Mouse (Mus musculus) left cerebral cortex, postnatal 36 days (tissue): ENCODE results near the gene Arhgef28. TPM values are rescaled to one million over a fixed set of nuclear protein-coding genes. Genes with fewer than 3 reads are reported as not detected.
"Not testable (repeated sequence)": the region's sequence is repeated elsewhere in the genome, so short reads cannot be mapped to it uniquely, and the experiment has no call there.

ENCODE experiments used
- DNase-seq, 2 experiments: peaks; one replicate each; pipeline ENCODE4 v3.0.0; 2021 to 2022; ENCODE audit warnings: low spot score in 2 of 2, mixed read lengths in 1 of 2
- intact Hi-C: fragments of 180-260 bp; cut with DNase I; formaldehyde crosslinking; loops from one replicate; pipeline ENCODE4 v1.15.1; 2025
- total RNA-seq, 2 experiments: library from RNA; stranded (reverse); gene quantifications; 2 replicates each; pipeline ENCODE4 v1.2.3; 2021

Arhgef28 gene
- total RNA-seq, 2 experiments from 2014 or later = 33.0 to 40.7 TPM

DNA sequence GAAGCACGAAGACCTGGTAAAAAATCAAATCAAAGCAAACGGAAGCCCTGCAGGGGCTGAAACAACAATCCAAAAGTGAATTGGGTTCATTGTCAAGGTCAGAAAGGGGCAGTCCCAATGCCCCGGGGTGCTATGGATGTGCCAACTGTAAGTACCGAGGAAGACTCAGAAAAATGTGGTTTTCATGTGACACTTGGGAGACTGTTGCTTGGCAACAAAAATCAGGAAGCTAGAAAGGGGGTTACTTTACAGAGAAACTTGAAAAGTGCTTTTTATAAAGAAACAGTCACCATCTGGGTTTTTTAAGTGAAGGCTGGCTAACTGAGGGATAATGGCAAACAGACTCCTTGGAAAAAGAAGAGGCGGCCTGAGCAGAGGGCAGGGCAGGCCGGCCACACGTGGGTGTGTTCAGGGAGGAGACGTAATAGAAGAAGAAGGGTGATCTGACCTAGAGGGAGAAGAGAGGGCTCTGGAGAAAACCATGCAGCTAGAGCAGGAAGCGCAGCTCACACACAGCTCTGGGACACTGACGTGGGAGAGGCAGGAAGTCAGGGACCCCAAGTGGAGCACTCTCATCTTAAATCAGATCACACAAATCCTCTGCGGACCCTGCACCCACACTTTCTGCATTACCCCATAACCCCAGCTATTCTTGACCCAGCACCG is 70.2 kb downstream of the Arhgef28 start:
- intact Hi-C loops = no loop called here
- no peak for DNase-seq

DNA sequence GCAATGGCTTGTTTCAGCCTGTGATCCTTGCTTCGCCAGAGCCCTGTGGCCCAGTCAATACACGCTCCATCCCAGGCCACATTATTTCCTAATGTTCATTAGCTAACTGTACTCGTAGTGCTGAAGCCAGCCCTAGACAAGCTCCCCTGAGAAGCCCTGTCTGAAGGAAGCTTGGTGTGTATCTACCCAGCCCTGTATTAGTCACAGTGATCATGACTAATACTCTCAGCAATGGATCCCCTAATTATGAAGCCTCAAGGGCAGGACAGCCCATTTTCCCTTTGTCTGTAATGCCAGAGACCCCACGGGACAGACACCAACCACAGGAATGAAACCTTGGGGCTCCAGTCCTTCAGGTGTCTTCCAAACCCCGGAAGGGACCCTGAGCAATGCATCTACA is 73.3 kb downstream of the Arhgef28 start:
- DNase-seq = no peak
- intact Hi-C loops = no loop called here

DNA sequence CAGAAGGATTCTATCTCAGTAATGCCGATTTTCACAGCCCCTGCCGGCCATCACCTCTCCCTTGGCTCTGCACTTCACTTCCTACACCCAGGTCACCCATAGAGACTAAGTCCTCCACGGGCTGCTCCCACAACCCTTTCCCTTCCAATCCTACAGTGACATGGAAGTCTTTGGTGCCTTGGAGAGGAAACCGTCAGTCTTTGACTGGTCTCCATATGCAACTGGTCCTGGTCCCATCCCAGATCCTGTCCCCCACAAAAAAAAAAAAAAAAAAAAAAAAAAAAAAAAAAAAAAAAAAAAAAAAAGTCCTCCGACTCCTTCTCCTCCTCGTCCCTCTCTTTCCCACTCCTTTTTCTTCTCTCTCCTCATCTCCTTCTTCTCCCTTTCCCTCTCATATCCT is 74.0 kb downstream of the Arhgef28 start:
- intact Hi-C loops = no loop called here
- no peak for DNase-seq

DNA sequence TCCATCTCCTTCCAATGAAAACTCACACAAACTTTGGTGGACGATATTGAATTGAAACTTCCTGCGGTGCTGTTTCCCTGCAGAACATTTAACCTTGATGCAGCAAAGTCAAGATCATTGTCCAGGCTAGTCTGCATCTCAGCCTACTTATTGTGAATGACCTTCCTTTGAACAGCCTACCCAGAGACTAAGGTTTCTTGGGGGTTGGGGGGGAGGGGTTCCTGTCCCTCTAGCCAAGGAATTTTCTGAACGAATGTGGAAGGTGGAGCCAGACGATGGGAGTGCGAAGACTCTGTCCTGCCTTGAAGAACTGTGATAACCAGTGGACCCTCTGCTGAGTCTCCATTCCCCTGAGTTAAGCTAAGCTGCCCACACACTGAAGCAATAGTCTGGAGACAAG is 80.6 kb downstream of the Arhgef28 start:
- intact Hi-C loops = no loop called here
- DNase-seq = no peak

DNA sequence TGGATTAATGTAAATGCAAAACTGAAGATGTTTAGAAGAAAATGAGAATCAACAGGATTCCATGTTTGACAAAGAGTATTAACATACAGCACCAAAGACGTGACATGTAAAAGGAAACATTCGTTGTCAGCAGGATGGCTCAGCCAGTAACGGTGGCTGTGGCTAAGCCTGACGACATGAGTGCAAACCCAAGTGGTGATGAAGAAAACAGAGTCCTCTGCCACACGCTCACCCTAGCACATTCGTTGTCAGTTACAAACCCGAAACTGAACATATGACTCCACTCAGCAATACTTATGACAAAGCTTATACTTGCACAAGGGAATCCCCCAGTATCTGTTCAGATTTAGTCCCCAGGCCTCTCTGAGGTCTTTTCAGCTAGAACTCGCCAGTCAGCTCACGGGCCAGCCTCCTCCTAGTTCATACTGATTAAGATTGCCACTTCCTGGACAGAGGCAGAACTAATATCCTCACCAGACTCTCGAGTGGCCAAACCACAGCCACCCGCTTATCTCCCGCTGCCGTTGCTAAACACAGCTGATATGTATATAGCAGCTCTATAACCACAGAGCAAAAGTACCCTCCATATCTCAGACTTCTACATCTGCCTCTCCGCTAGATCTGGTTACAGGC is 82.0 kb downstream of the Arhgef28 start:
- no peak for DNase-seq
- intact Hi-C loops = no loop called here

DNA sequence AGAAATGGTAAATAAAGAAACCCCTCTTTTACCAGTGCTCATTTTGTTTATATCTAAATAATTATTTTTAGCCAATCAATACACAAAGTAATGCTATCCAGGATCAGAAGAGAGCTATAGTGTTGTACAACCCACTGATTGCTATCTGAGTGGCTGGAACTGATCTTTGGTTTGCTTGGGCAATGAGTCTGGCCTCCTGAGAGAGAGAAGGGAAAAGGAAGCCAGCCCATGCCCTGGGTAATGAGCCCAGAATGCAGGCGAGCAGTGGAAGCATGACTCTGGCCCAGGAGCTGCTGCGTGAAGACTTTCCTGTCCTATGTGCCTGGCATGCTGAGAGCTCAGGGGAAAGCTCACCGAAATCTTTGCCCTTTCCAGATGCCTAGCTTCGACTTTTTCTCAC is 83.5 kb downstream of the Arhgef28 start:
- DNase-seq = no peak
- intact Hi-C loops = no loop called here

DNA sequence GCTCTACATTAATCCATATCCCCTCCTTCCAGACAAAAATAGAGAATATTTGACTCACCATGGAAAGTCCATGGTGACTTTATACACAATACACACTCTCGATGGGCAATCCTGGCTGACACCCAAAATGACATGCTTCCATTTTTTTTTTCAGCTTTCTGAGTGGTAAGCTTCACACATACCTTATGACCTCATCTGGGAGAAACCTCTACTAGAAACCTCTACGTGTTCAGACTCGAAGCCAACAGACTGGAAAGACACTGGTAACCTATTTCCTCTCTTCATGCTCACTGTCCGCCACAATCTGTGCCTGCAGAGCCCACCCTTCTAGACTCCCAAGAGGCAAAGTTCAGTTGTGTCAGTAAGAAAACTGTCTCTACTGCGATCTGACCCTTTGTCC is 84.2 kb downstream of the Arhgef28 start:
- intact Hi-C loops = no loop called here
- DNase-seq = no peak

DNA sequence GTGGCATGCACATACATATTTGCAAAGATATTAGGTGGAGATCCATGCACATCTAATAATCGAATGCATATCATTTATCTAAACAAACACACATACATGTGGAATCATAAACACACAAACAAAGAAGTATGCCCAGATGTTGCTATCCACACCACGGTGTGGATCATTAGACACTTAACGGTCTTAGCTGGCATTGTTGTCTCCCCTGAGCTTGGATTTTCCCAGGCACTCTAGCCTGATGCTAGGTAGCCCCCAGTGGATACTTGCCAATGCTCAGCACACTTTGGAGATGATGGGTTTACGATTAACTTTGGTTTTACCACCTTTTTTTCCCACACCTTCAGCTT is 85.1 kb downstream of the Arhgef28 start:
- DNase-seq = no peak
- intact Hi-C loops = no loop called here

DNA sequence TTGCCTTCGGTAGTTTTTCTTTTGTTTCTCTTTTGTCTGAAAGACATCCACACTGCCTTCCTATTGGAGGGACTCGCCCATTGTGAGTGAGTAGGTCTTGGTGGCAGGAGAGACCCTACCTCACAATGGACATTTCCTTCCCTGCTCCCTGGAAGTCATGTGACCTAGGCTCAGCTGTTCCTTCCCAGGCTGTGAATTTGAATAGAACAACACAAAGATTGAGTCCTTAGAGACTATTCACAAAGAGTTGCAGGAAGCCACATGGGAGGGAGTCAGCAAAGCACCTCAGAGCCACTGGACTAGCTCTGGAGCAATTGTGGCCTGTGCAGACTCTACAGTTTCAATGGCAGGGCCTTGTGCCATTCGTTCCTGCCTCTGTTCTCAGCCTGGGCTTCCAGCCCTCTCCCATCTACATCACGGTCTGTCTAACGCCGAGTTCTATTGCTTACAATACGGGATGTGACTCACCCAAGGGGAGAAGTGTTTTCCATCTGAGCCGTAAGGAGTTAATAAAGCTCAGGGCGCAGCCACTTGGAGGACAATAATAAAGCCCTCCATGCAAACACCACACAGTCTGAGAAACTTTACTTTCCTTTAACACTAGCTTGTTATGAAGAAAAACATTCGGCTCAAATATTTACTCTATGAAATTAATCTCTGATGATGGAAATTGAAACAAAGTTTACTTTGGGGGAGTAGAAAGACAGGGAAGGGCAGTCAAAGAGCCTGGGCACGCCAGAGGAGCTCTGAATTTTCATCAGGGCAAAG is 85.7 kb downstream of the Arhgef28 start:
- DNase-seq = no peak
- intact Hi-C loops = no loop called here

DNA sequence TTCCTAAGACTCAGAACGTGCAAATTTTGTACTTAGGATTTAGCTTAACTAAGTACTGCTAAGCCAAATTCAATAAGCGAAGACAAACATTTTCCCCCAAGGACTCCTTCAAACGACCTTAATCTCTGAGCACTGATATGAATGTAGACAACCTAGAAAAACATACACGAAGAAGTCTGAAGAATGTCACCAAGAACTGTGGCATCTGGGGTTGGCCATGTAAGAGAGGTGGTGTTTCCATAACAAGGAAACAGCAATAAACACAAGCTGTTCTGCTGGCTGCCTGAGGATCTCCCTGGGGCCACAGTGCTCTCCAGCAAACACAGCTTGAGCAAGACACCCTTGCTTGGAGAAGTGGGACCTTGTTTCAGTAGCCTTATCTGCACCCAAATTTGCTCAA is 87.9 kb downstream of the Arhgef28 start:
- no peak for DNase-seq
- intact Hi-C loops = no loop called here

DNA sequence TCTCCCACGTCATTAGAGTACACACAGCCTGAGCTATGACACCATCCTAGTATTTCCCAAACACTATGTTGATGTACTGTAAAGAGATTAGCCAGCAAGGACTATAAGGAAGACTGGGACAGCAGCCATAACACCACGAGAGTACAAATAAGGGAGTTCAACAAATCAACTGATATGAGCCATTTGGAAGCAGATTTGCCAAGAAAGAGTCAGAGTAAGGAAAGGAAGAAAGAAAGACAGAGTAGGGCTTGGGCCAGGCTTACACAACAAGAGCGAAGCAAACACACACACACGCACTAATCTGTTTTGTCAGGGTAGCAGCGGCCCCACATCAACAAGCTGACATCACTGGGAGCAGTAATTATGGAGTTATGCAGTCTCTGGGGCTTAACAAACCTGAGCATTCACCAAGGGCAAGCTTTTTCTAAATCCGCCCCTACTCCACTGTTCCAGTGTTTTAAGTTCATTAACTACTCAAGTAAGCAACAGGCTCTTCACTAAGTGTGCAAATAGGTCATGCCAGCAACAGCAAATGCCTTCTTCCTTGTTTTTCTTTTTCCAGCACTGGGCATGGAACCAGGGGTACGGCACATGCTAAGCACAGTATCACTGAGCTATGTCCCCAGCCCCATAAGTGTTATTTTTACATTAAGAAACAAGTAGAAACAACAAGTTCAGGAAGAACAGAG is 88.5 kb downstream of the Arhgef28 start:
- intact Hi-C loops = no loop called here
- no peak for DNase-seq

DNA sequence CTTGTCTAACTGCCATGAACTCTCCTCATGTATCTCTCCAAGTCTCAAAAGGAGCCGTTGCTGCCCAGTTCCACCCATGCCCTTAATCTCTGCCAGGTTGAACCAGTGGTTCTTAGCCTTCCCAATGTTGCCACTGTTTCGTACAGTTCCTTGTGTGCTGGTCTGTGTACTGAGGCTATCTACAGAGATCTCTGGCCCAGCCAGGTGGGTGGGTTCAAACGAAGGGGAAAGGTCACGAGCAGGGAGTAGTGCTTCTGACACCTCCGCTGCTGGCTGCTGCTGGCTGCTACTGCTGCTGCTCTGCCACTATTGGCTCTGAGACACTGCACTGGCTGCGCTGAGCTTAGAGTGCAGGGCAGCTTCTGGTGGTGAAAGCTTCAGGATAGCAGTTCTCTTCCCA is 90.6 kb downstream of the Arhgef28 start:
- intact Hi-C loops = no loop called here
- DNase-seq = no peak

DNA sequence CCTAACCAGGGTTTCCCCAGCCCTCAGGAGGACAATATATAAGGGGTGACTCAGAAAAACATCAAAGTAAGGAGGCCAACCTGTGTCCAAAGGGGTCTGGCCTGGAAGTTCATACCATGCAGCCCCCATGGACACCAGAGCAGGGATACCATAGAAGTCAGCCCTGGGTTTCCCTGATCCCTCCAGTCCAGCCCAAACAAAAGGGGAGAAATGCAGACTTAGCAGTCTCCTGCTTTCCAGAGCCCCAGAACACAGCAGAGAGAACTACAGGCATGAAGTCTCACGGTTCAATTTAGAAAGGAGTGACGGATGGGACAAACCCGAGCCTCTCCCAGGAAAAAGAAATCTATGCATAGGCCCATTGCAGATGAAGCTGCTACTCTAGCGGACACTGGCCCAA is 91.2 kb downstream of the Arhgef28 start:
- no peak for DNase-seq
- intact Hi-C loops = no loop called here

DNA sequence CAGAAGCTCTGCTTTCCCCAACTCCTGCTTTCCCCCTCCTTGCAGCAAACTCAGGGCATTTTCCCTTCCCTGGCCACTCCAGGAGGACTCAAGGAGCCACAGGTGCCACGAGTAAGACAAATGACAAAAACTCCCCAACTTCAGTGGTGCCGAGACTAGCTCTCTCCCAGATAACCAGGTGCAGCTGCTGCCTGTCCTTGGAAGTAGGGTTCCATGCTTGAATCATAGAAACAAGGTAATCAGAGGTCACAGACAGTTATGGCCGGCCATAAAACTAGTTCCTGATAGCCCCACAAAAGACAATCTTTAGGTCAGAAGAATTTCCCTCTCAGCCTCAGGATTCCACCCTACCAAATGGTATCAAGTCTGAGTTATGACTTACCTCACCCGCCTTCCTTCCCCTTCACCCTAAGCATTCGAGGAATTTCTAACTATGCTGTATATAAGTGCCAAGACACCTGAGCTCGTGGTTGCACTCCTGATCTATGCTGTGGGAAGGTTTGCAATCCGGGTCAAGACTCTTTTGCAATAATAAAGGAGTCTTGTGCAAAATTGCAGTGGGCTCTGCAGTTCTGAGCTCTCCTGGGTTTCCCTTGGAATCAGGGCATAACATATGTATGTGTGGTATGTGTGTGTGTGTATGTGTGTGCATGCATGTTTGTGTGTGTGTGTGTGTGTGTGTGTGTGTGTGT is 93.3 kb downstream of the Arhgef28 start:
- intact Hi-C loops = no loop called here
- no peak for DNase-seq

DNA sequence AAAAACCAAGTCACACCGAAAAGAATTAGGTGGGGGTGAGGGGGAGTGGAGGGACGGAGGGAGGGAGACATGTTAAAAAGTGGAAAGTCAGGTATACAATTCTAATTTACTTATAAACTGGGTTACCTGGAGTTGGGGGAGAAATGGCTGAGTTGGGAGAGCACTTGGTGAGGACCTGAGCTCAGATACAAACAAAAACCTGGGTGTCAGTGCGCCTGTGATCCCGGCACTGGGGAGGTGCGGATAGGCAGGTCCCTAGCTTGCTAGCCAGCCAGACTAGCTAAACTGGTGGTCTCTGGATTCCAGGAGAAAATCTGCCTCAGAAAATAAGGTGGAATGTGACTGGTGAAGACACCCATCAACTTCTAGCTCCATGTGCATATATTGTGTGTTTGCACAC is 94.7 kb downstream of the Arhgef28 start:
- intact Hi-C loops = no loop called here
- no peak for DNase-seq

DNA sequence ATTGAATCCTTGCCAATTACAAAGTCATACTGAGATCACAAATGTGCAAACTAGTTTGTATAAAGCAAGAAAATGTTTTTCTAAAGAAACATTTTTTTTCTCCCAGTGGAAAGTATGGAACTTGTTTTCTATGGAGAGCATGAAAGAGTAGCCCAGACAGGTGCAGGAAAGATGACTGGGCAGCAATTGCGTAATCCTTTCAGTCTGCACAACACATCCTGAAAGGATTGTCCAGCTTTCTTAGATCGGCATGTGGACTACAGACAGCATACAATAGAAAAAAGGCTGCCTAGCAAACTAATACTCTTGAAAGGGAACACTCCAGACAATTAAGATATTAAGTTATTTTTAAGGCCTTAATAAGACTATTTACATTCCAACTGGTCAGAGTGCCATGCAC is 95.2 kb downstream of the Arhgef28 start:
- intact Hi-C loops = no loop called here
- no peak for DNase-seq

DNA sequence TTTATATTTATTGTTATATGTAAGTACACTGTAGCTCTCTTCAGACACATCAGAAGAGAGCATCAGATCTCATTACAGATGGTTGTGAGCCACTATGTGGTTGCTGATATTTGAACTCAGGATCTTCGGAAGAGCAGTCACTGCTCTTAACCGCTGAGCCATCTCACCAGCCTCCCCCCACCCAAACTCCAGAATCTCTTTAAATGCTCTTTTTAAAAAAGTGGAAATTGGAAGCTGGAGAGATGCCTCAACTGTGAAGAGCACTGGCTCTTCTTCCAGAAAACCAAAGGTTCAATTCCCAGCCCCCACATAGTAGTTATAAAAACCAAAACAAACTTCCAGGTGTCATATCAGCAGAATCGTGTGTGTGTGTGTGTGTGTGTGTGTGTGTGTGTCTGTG is 97.8 kb downstream of the Arhgef28 start:
- intact Hi-C loops = not testable (repeated sequence)

DNA sequence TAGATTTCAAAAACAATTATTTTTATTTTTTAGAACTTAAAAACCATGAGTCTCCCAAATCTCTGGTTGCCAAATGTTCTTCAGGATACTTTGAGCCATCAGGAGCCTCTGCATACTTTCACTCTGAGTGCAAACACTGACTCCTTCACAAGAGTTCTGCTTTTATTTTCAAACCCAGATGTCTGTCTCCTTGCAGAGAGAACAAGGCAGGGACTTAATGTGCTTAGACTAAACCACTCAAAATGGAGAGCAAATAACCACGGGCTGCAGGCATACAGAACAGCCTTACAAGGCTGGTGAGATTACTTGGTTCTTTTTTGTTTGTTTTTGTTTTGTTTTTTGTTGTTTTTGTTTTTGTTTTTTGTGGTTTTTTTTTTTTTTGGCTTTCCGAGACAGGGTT is 98.6 kb downstream of the Arhgef28 start:
- intact Hi-C loops = no loop called here
- no peak for DNase-seq

More for the DNA sequence above, 97.8 kb downstream of the Arhgef28 start:
- DNase-seq = not testable (repeated sequence)

DNA sequence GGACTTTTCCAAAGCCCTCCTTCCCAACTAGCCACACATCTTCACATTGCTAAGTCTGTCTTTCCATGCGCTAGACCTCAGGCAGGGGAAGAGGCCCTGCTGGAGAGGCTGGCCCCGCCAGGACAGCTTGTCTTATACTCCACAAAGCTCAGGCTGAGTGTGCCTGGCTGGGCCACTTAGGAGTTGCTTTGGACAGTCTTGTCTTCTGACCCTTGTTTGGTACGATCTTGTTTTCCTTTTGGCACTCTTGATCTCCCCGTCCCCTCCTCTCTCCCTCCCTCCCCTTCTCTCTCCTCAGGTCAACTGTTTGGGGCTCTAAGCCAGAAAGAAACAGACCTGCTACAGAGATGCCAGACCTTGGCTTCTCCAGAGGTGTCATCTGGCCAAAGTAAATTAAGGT is 110.3 kb downstream of the Arhgef28 start:
- intact Hi-C loops = no loop called here
- no peak for DNase-seq

DNA sequence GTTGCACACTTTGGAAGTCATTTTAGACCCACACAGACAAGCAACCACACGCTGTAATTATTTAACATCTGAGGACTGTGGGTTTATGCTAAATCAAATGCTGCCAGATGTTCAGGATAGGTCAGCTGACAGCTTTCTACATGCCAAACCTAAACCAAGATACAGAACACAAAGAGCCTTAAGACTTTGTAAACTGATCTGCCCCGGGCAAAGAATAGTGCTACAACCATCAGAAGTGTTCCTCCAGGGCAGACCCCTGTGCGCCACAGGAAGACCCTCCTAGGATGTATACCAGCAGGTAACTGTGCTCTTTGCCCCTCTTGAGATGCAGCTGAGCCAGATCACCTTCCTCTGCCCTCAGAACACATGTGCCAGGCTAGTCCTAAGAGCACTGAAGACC is 111.9 kb downstream of the Arhgef28 start:
- intact Hi-C loops = no loop called here

More for the DNA sequence above, 111.9 kb downstream of the Arhgef28 start:
- DNase-seq = no peak
